Mouse (Mus musculus) cerebellum, adult 2 months (tissue): ENCODE results near the gene Cap2.

Experiments
- CTCF ChIP-seq: fragments of 200-500 bp; IDR thresholded peaks from 2 replicates; pipeline ENCODE4 v1.5.1; 2011; ENCODE audit warnings: low read depth, mild to moderate bottlenecking, control low read depth, low read length, moderate library complexity, borderline replicate concordance; ENCODE audit not compliant: insufficient read depth
- POLR2A ChIP-seq: fragments of 200-500 bp; IDR thresholded peaks from 2 replicates; pipeline ENCODE4 v1.6.1; 2011; ENCODE audit warnings: low read length, control low read depth, borderline replicate concordance; ENCODE audit not compliant: insufficient read depth

DNA sequence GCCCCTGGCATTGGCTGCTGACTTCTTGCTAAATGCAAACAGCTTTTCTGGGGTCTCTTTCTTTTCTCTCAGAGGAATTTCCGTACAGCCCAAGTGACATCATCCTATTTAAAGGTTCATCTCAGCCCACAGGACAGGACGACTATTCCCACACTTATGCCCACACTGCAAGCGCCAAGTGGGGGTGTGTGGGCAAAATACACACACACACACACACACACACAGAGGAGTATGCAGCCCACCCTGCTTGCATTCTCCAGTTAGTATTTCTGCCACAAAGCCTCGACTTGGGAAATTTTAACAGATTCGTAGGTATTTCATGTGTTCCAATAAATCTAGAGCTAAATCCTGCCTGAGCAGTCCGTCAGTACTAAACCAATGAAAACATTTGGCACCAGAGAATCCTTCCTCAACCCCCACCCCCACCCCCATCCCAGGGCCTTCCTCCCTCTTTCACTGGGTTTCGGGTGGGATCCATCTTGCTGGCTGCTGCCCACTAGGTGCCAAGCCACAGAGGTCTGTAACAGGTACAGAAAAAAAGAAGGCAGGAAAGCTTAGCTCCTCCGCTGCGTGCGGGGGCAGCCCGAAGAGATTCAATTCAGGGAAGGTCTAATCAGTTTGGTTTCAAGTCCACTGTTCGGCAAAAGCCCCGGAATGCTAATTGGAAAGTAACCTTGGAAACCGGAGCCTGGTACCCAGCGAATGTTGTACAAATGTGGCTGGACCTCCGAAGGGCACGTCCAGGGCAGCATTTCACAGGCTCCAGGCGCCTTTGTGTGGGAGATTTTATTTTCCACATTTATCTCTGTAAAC, 131.9 kb downstream of the Cap2 start:
- no peak for TF ChIP-seq POLR2A
- TF ChIP-seq CTCF, result no peak
